In the genomic region with DNA sequence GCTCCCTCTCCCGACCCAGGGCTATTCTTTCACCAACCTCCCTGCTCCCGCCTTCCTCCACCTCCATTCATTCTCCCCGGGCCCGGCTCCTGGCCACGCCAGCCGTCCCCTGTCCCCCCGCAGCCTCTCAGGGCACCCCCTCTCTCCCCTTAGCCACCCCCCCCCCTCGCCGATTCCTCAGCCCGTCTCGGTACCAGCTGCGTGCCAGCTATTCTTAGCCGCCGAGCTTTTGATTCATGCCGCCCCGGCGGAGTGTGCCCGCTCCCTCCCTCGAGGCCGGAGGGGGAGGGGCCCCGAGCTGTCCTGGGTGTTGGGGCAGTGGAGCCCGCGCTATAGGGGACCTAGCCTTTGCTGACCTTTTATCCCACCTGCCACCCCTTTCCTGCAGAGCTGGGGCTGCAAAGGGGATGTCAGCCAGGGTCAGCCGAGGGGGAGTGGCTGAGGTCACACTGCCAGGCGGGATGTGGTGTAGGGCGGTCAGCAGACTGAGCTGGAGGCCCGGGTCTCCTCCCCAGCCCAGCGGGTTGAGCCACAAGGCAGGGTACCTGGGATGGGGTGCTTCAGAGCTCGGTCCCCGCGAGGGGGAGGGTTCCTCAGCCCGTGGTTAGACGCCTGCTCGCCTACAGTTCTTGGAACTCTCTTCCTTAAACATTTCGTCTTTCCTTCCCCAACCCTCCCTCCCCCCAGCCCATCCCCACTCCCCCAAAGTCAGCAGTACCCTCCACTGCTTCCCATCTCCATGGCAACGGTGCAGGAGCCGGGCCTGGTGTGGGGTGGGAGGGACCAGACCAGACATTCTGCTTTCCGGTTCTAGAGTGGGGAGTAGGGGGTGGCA, we compare ENCODE assay signal across 9 mouse cellular contexts. TPM values are rescaled to one million over a fixed set of nuclear protein-coding genes. Genes with fewer than 3 reads are reported as not detected.
A peak's percentile ranks its signal among the peaks of the same experiment; 100 is the strongest.
DNase-seq lines count a peak whose midpoint lies in the region; ATAC-seq and TF ChIP-seq lines count a peak whose summit lies in the region.
"Had no signal": no experiment of that assay in that cellular context is flagged by ENCODE, and none has a peak within 500 bp of the region (broad histone marks: within the 10 kb centered on the region; RNA-seq: fewer than 3 reads in every experiment).

No protein-coding gene starts in this region.

- no peak for TF ChIP-seq CTCF in left cerebral cortex, adult 2 months (IDR thresholded peaks at IDR 0.05)

- under 1% methylated on average over 38 of the region's 38 CpGs for WGBS in embryonic facial prominence, embryonic 13.5 days
- under 1% methylated on average over 38 of the region's 38 CpGs for WGBS in midbrain, embryonic 10.5 days

- peak overlapping the region; percentile 96 for H3K4me2 ChIP-seq in embryonic facial prominence, embryonic 13.5 days

- peak overlapping the region; percentile 71 for H3K9ac ChIP-seq in embryonic facial prominence, embryonic 13.5 days

- H3K9me3 ChIP-seq in embryonic facial prominence, embryonic 13.5 days = no peaks in the 10 kb centered on the region
- H3K9me3 ChIP-seq in midbrain, embryonic 10.5 days (replicated peaks) = no peaks in the 10 kb centered on the region

- no peak for ATAC-seq in CD4-positive, CD25-positive, alpha-beta regulatory T cell, adult 4 months
- ATAC-seq in embryonic facial prominence, embryonic 13.5 days (ENCODE audit: insufficient number of reproducible peaks, insufficient read depth, low FRiP score, low TSS enrichment, low read depth) = no peak

- intact Hi-C loops in left cerebral cortex, adult 2 months (cut with DNase I) = loop anchor here (1.0 to 2.0 kb wide), 2 partner anchors 26 to 42 kb away; no protein-coding TSS in a partner anchor

- H3K27me3 ChIP-seq in embryonic facial prominence, embryonic 13.5 days = peaks cover 42% of the 10 kb centered on the region
- H3K27me3 ChIP-seq in midbrain, embryonic 10.5 days (ENCODE audit: low read depth, poor library complexity, severe bottlenecking) = peaks cover 71% of the 10 kb centered on the region
- no peaks in the 10 kb centered on the region for H3K27me3 ChIP-seq in splenic B cell, adult 2 months (ENCODE audit: control insufficient read depth, insufficient read depth, low read length, poor library complexity, severe bottlenecking)

- DNase-seq in CD4-positive, CD25-positive, alpha-beta regulatory T cell, adult 2 months (ENCODE audit: low read depth, low spot score) = peak; percentile 29
- peak; percentile 83 for DNase-seq in R1 (ENCODE audit: low read depth, low spot score)
- peak; percentile 52 for DNase-seq in heart, postnatal 4 days
- peak; percentile 74 to 81 for DNase-seq in left cerebral cortex, adult 2 months (ENCODE audit: extremely low spot score in 1 of 2, low spot score in 2 of 2)
- DNase-seq in midbrain, embryonic 10.5 days (ENCODE audit: low spot score) = peak; percentile 71
- DNase-seq in splenic B cell, adult 2 months (ENCODE audit: low read depth, low spot score) = peak; percentile 53

- peak overlapping the region; percentile 54 for H3K4me3 ChIP-seq in embryonic facial prominence, embryonic 13.5 days
- peak overlapping the region; percentile 76 for H3K4me3 ChIP-seq in left cerebral cortex, adult 2 months
- peak overlapping the region; percentile 70 for H3K4me3 ChIP-seq in midbrain, embryonic 10.5 days

- peaks cover 19% of the 10 kb centered on the region for H3K36me3 ChIP-seq in embryonic facial prominence, embryonic 13.5 days
- H3K36me3 ChIP-seq in midbrain, embryonic 10.5 days = peaks cover 14% of the 10 kb centered on the region
- H3K36me3 ChIP-seq in splenic B cell, adult 2 months (ENCODE audit: control insufficient read depth, insufficient read depth, low read length, poor library complexity, severe bottlenecking) = peaks cover 2% of the 10 kb centered on the region; the same call in 1 of the 2 replicates

- no peak overlapping the region for H3K27ac ChIP-seq in embryonic facial prominence, embryonic 13.5 days
- H3K27ac ChIP-seq in left cerebral cortex, adult 2 months = peak overlapping the region; percentile 96
- H3K27ac ChIP-seq in midbrain, embryonic 10.5 days (replicated peaks) = peak overlapping the region; percentile 91

- peaks cover 39% of the 10 kb centered on the region for H3K4me1 ChIP-seq in embryonic facial prominence, embryonic 13.5 days
- H3K4me1 ChIP-seq in midbrain, embryonic 10.5 days = peaks cover 39% of the 10 kb centered on the region

RNA-seq across cellular contexts. Expression of gene Shank1, which starts 1.0 kb away (rescaled TPM):
- polyA plus RNA-seq in CD4-positive, CD25-positive, alpha-beta regulatory T cell, adult 4 months (2017; shearing (Covaris generic)) = under 1 TPM; 0.12 to 0.58 TPM
- polyA plus RNA-seq in embryonic facial prominence, embryonic 13.5 days (2015; fragmentation: Nextera tagmentation; extraction: Ambion mirVana) = 5.5 and 6.8 TPM in 2 replicates
- 1 to 10 TPM; 3.5 to 4.6 TPM for total RNA-seq in heart, postnatal 4 days (2021)
- total RNA-seq in left cerebral cortex, adult 2 months (2021) = 100 to 1,000 TPM; 637 to 705 TPM
- polyA plus RNA-seq in midbrain, embryonic 10.5 days (2016; fragmentation: Nextera tagmentation; extraction: Ambion mirVana) = 1.5 and 2.6 TPM in 2 replicates

RNA-seq across cellular contexts. Expression of gene Clec11a, which starts 4.4 kb away (rescaled TPM):
- polyA plus RNA-seq in CD4-positive, CD25-positive, alpha-beta regulatory T cell, adult 4 months (2017; shearing (Covaris generic)) = under 1 TPM; 0.35 to 0.66 TPM
- 9.1 and 11.9 TPM in 2 replicates for polyA plus RNA-seq in embryonic facial prominence, embryonic 13.5 days (2015; fragmentation: Nextera tagmentation; extraction: Ambion mirVana)
- under 1 TPM; 0.71 to 0.92 TPM for total RNA-seq in heart, postnatal 4 days (2021)
- 1 to 10 TPM; 4.3 TPM for total RNA-seq in left cerebral cortex, adult 2 months (2021)
- 2.2 and 2.4 TPM in 2 replicates for polyA plus RNA-seq in midbrain, embryonic 10.5 days (2016; fragmentation: Nextera tagmentation; extraction: Ambion mirVana)

RNA-seq across cellular contexts. Expression of gene Gm15517, which starts 49.8 kb away (rescaled TPM):
- not detected for polyA plus RNA-seq in CD4-positive, CD25-positive, alpha-beta regulatory T cell, adult 4 months (2017; shearing (Covaris generic))
- polyA plus RNA-seq in embryonic facial prominence, embryonic 13.5 days (2015; fragmentation: Nextera tagmentation; extraction: Ambion mirVana) = not detected in 2 replicates
- total RNA-seq in heart, postnatal 4 days (2021) = not detected
- total RNA-seq in left cerebral cortex, adult 2 months (2021) = not detected
- polyA plus RNA-seq in midbrain, embryonic 10.5 days (2016; fragmentation: Nextera tagmentation; extraction: Ambion mirVana) = not detected in 2 replicates
- total RNA-seq: gastrocnemius, adult 8-10 months had no signal

RNA-seq across cellular contexts. Expression of gene Acp4, which starts 53.9 kb away (rescaled TPM):
- polyA plus RNA-seq in CD4-positive, CD25-positive, alpha-beta regulatory T cell, adult 4 months (2017; shearing (Covaris generic)) = not detected
- polyA plus RNA-seq in embryonic facial prominence, embryonic 13.5 days (2015; fragmentation: Nextera tagmentation; extraction: Ambion mirVana) = 0.13 TPM in 1 of 2 replicates, not detected in the other
- total RNA-seq in heart, postnatal 4 days (2021) = not detected
- total RNA-seq in left cerebral cortex, adult 2 months (2021) = not detected
- 0.17 TPM in 1 of 2 replicates, not detected in the other for polyA plus RNA-seq in midbrain, embryonic 10.5 days (2016; fragmentation: Nextera tagmentation; extraction: Ambion mirVana)
- total RNA-seq: gastrocnemius, adult 8-10 months had no signal

Comparison
In these comparisons a context has a peak if more than half of its experiments do, and no peak if none do; other contexts are left out.
1. DNase-seq: peak in every context shown above with its lines; median percentile 83 in R1; 78 in left cerebral cortex, adult 2 months; 71 in midbrain, embryonic 10.5 days; 53 in splenic B cell, adult 2 months; 52 in heart, postnatal 4 days; 29 in CD4-positive, CD25-positive, alpha-beta regulatory T cell, adult 2 months.